Mouse (Mus musculus) liver, adult (tissue): ENCODE results near the gene Muc1.

ENCODE experiments used
- GATA4 ChIP-seq: IDR thresholded peaks from 2 replicates; pipeline ENCODE4 v1.6.1; 2014; ENCODE audit warnings: mild to moderate bottlenecking, low read length; ENCODE audit not compliant: insufficient replicate concordance

Muc1 gene

DNA sequence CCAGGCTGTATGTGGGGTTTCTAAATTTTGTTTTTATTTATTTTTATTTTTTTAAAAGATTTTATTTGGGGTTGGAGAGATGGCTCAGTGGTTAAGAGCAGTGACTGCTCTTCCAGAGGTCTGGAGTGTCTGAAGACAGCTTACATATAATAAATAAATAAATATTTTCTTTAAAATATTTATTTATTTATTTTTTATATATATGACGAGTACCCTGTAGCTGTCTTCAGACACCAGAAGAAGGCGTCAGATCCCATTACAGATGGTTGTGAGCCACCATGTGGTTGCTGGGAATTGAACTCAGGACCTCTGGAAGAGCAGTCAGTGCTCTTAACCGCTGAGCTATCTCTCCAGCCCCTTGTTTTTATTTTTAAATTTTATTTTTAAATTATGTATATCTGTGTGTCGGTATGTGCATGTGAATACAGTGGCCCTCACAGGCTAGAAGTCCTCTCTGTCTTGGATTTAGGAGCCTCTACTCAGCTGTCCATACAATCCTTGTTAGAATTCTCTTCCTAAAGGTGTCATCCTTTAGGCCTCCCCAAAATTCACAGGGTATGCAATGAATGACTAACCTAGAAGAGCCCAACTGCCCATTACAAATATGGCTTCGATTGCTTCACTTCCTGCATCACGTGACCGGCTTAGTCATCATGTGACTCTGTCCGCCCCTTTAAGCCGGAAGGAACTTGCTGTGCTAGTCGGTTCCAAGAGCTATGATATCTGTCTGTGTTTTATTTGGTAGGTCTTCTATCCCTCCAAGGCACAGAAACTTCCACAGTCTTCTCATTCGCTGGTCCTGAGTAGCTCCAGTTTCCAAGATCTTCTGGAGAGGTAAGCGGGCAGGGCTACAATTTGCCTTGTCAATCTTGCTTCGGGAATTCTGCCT is 26.4 kb upstream of the Muc1 start, which contains the start of gene Gba:
TSS of gene Gba (plus strand) at position 676 of the 889 bp plus-strand sequence.
- no peak for TF ChIP-seq GATA4

DNA sequence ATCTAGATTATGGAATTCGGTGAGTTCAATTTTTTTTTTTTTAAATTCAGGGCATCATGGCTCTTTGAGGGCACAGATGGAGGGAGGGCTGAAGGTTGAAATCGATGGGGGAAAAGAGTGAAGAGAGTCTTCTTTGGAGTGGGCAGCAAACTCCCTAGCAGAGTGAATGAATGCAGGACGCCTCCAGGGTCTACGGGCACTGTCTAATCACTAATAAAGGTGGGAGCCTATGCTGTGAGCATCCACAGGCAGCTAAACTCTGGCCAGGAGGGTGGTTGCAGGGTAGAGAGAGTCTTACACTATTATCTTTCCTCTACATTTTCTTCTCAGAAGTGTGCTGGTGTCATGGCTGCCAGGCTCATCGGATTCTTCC is 25.7 kb upstream of the Muc1 start:
- no peak for TF ChIP-seq GATA4

DNA sequence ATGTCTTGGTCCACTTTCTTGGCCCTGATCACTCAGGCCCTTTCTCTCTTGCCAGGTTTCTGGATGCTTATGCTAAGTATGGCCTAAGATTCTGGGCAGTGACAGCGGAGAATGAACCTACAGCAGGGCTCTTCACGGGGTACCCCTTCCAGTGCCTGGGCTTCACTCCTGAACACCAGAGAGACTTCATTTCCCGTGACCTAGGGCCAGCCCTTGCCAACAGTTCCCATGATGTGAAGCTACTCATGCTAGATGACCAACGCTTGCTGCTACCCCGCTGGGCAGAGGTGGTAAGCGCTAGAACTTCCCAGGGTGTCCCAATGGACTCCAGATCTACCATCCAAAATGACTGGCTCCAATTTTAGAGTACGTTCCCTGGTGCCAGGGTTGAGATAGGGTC is 22.8 kb upstream of the Muc1 start:
- no peak for TF ChIP-seq GATA4

DNA sequence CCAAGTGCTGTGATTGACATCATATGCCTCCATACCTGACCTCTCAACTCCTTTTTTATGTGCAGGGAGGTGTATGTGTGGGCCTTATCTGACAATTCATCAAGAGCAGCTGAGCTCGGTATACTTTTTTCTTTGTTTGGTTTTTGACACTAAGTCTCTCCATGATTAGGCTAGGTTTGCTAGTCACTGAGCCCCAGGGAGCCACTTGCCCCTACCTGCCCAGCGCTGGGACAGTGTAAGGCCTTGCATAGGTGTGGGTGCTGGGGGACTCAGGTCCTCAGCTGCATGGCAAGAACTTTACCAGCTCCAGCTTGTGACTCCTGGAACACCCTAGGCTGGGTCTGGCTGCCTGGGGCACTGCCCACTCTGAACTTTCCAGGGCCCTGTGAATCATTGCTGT is 22.2 kb upstream of the Muc1 start:
- no peak for TF ChIP-seq GATA4

DNA sequence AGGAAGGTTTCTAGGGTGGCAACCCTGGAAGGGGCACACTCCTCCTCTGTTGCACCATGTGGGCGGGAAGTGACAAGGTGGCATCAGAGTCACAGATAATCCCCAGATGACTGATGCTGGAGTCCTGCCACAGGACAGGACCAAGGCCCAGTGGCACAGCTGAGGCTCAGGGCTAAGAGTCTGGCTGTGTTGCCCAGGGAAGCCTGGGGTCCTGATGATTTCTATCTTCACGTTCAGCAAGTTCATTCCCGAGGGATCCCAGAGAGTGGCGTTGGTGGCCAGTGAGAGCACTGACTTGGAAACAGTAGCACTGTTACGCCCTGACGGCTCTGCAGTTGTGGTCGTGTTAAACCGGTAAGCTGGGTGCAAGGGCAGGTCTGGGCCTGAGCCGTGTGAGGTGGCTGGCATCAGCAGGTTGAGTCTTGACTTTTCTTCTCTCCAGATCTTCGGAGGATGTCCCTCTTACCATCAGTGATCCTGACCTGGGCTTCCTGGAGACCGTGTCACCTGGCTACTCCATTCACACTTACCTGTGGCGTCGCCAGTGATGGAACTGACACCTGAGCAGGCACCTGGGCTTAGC is 20.7 kb upstream of the Muc1 start:
- TF ChIP-seq GATA4: no peak

DNA sequence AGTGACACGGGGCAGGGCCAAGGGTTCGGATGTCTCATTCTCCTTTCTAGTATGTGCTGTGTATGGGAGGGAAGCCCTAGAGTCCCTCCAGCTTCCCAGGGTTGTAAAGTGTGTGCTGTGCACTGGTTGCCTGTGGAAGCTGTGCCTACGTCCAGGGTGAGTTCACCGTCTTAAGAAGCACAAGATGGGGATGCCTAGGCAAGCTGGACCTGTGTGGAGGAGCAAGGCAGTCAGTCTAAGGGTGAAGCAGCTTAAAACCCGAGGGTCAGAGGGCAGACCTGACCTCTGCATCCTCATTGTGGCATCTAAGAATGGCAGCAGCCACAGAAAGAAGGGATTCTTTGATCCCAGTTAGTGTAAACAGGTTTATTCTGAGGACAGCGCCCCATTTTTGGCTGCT is 20.1 kb upstream of the Muc1 start:
- TF ChIP-seq GATA4: no peak

DNA sequence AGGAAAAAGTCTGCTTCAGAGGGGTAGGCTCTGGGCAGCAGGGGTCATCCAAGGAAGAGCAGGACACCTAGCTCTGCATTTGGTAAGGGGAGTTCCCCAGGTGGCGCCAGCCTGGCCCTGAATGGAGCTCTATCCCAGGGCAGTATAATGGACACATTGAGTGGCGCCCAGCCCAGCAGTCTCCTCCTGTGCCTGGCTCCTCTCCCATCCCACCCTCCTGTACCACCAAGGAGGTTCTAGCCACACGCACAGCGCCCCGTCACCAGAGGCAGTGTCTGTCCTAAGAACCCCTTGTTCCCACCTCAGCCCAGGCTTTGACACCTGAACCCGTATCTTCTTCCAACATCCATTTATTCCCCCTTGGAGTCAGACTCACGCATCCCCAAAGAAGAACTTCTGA is 19.1 kb upstream of the Muc1 start:
- TF ChIP-seq GATA4: no peak

DNA sequence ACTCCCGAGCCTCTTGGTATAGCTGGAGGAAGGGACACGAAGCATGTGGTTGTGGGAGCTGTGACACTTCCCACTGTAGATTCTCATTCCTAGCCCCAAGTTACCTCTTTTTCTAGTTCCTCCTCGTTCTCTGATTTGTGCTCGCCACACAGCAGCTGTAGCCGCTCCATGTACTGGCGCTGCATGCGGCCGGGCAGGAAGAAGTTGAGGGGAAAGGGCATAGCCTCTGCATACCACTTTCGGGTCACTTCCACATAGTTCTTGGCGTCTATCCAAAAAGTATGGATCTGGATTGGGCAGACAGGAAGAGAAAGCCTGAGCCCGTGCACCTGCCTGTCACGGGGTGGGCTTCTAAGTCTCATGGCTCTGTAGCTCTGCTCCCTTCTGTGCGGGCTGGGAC is 18.7 kb upstream of the Muc1 start:
- no peak for TF ChIP-seq GATA4

DNA sequence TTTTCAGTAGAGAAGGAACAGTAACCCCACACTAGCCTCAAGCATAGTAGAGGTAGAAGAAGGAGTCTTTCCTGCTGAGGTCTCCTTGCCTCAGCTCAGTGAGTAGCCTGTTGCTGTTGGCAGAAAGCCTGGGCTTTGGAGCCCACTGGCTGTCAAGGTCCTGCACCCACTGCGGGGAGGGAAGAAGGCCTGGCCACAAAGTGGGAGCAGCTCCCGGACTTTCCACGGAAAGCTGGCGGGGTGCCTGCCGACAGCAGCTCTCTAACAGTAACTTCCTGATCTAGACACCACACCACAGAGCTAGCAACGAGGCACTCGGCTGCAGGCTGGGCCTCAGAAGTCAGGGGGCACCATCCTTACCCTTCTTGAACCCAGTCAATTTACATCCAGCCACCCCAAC is 18.1 kb upstream of the Muc1 start:
- no peak for TF ChIP-seq GATA4

DNA sequence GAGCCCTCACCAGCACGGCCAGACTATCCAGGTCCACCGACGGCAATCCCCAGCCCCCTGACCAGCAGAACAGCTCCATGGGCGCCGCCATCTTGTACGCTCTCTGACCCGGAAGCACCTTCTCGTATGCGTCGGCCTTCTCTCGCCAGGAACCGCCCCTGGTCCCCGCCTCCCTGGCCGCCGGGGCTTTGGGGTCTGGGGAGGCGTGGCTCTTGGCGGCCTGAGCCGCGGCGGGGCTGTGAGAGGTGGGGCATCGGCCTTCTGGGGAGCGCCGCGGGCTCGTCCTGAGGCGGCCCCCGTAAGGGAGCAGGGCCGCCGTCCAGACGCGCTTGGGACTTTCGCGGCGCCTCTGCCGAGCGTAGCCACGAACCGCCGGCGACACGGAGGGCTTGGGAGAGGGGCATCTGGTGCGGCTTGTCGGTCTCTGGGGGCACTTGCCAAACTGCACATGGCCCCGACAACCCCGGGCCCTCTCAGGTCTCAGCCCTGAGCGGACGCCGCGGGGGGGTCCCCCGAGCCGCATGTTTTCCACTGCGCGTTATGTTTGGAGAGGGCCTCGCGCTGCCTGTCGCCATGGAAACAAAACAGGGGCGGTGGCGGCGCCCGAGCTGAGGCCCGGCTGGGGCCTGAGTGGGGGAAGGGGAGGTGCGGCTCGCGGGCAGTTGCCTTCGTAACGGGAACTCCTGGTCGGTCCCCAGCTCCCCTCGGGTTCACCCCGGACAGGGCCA is 14.9 kb upstream of the Muc1 start:
- no peak; the same call in 1 of the 2 replicates for TF ChIP-seq GATA4

DNA sequence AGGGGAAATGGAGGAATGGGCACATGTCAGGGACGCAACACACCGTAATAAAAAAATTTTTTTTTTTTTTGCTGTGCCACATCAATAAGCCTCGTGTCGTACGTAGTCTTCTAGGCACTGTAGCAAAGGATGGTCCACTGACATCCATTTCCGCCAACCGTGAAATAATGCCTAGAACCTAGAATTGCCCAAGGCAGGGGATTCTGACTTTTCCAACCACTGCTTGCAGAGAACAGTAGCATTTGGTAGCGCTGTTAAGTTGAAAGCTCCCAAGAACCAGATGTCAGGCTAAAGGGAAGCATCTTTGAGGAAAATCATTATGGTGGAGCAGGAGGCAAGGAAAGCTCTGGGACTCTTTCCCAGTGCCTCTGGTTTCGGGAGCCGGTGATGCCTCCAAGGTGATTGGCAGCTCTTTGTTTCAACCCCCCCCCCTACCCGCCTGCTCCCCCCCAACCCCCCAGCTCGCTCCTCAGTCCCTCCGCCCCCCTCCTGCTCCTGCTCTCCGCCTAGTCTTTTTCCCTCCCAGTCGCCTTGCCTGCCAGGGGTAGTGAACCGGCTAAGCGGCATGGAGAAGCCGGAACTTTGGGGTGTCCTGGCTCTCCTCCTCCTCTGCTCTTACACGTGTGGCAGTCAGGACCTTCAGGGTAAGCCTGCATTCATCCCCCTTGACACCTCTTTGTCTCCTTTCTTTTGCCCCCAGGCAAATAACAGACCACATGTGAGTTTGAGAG is 14.0 kb upstream of the Muc1 start, which contains the start of gene Thbs3:
TSS of gene Thbs3 (plus strand) at position 500 of the 731 bp plus-strand sequence.
- no peak for TF ChIP-seq GATA4

DNA sequence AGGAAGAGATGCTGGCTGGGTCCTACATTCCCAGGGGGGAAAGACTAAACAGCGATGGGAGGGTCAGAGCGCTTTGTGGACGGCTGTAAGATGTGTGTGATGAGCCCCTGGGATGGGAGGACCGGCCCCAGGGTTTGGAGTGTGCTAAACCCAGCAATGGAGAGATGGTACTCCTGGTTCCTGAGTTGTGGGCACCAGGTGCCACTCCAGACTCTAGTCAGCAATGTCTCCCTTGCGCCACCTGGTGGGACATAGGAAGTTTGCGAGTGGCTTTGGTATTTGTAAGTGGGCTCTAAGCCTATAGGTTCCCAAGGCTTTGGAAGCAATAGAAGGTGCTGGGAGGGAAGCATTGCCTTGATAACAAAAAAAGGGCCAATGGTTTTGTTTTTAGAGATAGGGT is 13.0 kb upstream of the Muc1 start:
- TF ChIP-seq GATA4: no peak

DNA sequence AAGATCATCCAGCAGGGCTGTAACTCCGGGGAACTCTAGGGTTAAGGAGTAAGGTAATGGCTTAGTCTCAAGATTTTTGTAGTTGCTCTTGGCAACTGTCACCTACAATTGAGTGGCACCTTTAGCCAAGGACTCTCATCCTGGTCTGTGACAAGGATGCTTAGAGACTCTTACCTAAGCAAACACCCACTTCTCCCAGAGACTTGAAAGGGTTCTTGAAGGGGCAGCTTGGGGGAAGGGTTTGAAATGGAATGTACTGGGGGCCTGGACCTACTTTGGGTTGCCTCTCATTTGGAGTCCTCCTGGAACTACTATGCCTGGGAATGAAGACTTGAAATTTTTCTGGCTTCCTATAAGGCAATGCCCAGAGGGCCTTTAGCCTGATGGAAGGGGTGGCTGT is 10.6 kb upstream of the Muc1 start:
- TF ChIP-seq GATA4: no peak

DNA sequence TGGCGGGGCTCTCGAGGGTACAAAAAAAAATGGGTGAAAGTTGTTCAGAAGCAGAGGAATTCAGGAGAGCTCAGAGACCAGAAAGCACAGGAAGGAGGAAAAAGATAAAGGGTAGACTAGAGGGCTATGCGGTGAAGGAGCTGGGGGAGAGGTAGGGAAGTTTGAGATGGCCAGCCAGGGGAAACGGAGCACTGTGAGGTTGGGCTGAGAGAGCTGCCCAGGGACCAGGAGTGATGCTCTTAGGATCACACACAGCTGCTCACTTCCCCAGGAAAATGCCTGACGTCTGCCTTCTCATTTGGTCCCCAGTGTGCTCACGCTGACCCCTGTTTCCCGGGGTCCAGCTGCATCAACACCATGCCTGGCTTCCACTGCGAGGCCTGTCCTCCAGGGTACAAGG is 9.3 kb upstream of the Muc1 start:
- TF ChIP-seq GATA4: no peak

DNA sequence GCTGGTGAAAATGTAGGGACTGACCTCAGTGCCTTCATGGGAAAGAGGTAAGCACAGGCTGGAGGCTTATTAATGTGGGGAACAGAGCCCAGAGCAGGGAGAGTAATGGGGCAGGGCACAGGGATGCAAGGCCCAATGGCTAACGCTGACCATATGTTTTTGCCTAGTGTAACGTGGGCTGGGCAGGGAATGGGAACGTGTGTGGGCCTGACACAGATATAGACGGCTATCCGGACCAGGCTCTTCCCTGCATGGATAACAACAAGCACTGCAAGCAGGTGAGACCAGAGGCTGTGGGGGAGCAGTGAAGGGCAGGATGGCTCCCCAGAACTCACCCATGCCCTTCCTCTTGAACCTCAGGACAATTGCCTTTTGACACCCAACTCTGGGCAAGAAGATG is 7.7 kb upstream of the Muc1 start:
- no peak for TF ChIP-seq GATA4

DNA sequence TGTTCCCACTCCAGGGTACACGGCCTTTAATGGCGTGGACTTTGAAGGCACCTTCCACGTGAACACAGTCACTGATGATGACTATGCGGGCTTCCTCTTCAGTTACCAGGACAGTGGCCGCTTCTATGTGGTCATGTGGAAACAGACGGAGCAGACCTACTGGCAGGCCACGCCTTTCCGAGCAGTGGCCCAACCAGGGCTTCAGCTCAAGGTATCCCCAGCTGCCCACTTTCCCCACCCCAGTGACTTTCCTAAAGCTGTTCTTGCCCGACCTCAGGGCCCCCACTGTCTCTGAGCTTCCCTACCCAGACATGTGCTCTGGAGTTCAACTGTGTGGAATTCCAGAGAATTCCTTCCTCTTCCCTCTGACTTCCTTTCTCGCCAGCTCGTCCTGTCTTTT is 4.1 kb upstream of the Muc1 start:
- no peak for TF ChIP-seq GATA4

DNA sequence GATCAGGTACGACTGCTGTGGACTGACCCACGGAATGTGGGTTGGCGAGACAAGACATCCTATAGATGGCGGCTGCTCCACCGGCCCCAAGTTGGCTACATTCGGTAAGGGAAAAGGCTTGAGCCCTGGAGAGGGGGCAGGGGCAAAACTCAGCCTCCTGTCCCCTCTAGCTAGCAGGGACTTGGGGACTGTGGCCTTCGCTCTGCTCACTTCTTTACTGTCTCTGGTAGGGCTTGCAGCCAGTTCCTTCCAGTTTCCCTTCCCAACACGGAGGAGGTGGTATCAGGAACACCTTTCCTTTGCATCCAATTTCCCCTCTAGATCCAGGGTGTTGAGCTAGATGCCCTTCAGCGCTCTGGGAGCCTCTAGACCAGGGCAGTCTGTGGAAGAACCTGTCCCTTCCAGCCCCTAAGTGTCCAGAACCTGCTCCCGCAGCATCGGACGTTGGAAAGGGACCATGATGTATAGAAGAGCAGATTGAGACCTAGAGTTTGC is 3.5 kb upstream of the Muc1 start:
- no peak for TF ChIP-seq GATA4
